ENCODE assay signal across 8 mouse cellular contexts in the genomic region with DNA sequence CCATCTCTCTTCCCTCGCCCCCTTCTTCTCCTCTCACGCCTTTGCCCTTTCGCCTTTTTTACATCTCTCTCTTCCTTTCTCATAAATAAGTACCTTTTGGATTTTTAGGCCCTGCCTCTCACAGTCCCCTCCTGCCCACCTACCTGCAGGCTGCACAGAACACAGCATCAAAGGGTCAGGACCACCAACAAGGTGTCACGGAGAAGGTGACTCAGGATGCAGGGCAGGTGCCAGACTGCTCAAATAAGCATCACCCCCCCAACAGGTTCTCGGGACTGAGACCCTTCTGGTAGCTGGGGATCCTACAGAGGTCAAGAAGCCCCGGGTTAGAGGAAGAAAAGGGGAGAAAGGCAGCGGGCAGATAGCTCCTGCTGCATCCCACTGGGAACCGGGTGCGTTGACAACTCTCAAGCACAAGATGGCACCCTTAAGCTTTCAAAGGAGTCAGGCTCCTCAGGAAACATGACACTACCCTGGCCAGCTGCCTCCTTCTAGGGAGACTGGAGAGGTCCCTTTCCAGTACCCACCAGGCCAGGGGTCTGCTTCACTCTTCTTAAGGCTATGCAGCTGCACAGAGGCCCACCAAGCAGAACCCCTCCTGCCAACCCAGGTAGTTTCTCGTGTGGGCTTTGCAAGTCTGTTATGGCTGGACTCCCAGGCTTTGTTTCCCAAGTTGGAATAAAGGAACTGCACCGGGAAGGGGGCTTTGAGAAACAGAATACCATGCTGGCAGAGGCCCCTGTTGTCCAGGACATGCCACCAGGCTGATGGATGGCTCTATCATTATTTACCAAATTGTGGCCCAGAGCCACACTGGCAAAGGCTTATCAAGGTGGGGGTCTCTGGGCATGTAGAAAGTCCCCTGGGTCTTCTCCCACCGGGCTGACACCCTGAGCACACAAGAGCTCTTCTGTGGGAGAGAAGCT.
DNase-seq lines count a peak whose midpoint lies in the region; ATAC-seq and TF ChIP-seq lines count a peak whose summit lies in the region.

No protein-coding gene starts in this region.

- no peak overlapping the region for H3K27ac ChIP-seq in embryonic facial prominence, embryonic 14.5 days (replicated peaks; ENCODE audit: low read depth, low read length)
- no peak overlapping the region for H3K27ac ChIP-seq in heart, adult 2 months
- H3K27ac ChIP-seq in kidney, embryonic 15.5 days = no peak overlapping the region
- peak overlapping the region; percentile 6; the same call in 1 of the 2 replicates for H3K27ac ChIP-seq in limb, embryonic 13.5 days
- no peak overlapping the region for H3K27ac ChIP-seq in midbrain, embryonic 14.5 days (replicated peaks; ENCODE audit: low read depth, low read length)
- no peak overlapping the region for H3K27ac ChIP-seq in testis, adult 2 months (ENCODE audit: control insufficient read depth, insufficient read depth, low read depth, low read length)

- H3K79me2 ChIP-seq in heart, adult 2 months (replicated peaks; ENCODE audit: control insufficient read depth, insufficient read depth, low read length) = no peaks in the 10 kb centered on the region

- H3K9ac ChIP-seq in embryonic facial prominence, embryonic 14.5 days (ENCODE audit: low read depth, low read length) = no peak overlapping the region
- H3K9ac ChIP-seq in heart, adult 2 months (ENCODE audit: low read depth, low read length) = no peak overlapping the region
- H3K9ac ChIP-seq in kidney, embryonic 15.5 days = no peak overlapping the region
- H3K9ac ChIP-seq in limb, embryonic 13.5 days = no peak overlapping the region
- no peak overlapping the region; the same call in 1 of the 2 replicates for H3K9ac ChIP-seq in midbrain, embryonic 14.5 days (replicated peaks; ENCODE audit: low read length)

- H3K4me1 ChIP-seq in embryonic facial prominence, embryonic 14.5 days (ENCODE audit: control insufficient read depth, insufficient read depth, low read length) = peaks cover 21% of the 10 kb centered on the region
- H3K4me1 ChIP-seq in heart, adult 2 months (ENCODE audit: control insufficient read depth, insufficient read depth, low read length) = no peaks in the 10 kb centered on the region
- H3K4me1 ChIP-seq in kidney, embryonic 15.5 days = peaks cover 7% of the 10 kb centered on the region
- peaks cover 28% of the 10 kb centered on the region for H3K4me1 ChIP-seq in limb, embryonic 13.5 days
- peaks cover 9% of the 10 kb centered on the region for H3K4me1 ChIP-seq in midbrain, embryonic 14.5 days (ENCODE audit: control insufficient read depth, insufficient read depth, low read length)
- no peaks in the 10 kb centered on the region for H3K4me1 ChIP-seq in testis, adult 2 months (ENCODE audit: control insufficient read depth, insufficient read depth, low read length)

- no peak overlapping the region for H3K4me2 ChIP-seq in embryonic facial prominence, embryonic 14.5 days (ENCODE audit: low read depth, low read length)
- H3K4me2 ChIP-seq in kidney, embryonic 15.5 days = no peak overlapping the region
- 0 out of 2 replicates have a peak overlapping the region, but pooled peaks have one; percentile 7 for H3K4me2 ChIP-seq in limb, embryonic 13.5 days (replicated peaks)
- H3K4me2 ChIP-seq in midbrain, embryonic 14.5 days (ENCODE audit: low read length) = no peak overlapping the region

- H3K36me3 ChIP-seq in embryonic facial prominence, embryonic 14.5 days (ENCODE audit: control insufficient read depth, insufficient read depth, low read length) = no peaks in the 10 kb centered on the region
- no peaks in the 10 kb centered on the region for H3K36me3 ChIP-seq in heart, adult 2 months (ENCODE audit: control insufficient read depth, insufficient read depth, low read length)
- H3K36me3 ChIP-seq in kidney, embryonic 15.5 days = no peaks in the 10 kb centered on the region
- no peaks in the 10 kb centered on the region for H3K36me3 ChIP-seq in limb, embryonic 13.5 days
- no peaks in the 10 kb centered on the region for H3K36me3 ChIP-seq in midbrain, embryonic 14.5 days (ENCODE audit: control insufficient read depth, insufficient read depth, low read length)
- H3K36me3 ChIP-seq in testis, adult 2 months (ENCODE audit: control insufficient read depth, insufficient read depth, low read length) = no peaks in the 10 kb centered on the region

- intact Hi-C loops in heart, adult 2 months (cut with DNase I) = loop anchor here (2.0 to 10.0 kb wide), 5 partner anchors 225 to 1482 kb away; no protein-coding TSS in a partner anchor

- peak; percentile 93 for TF ChIP-seq EP300 in heart, adult 2 months (IDR thresholded peaks at IDR 0.05; ENCODE audit: insufficient read depth, low read depth, low read length)

- DNase-seq in thymus, postnatal 14 days = peak; percentile 32
- no peak for DNase-seq in thymus, postnatal 0 days (ENCODE audit: low spot score)
- DNase-seq in embryonic facial prominence, embryonic 14.5 days (ENCODE audit: low spot score) = peak; percentile 94
- peak; percentile 72 to 83 for DNase-seq in heart, adult 2 months
- DNase-seq in midbrain, embryonic 14.5 days = peak; percentile 94

- H3K4me3 ChIP-seq in embryonic facial prominence, embryonic 14.5 days (ENCODE audit: low read depth, low read length) = no peak overlapping the region
- no peak overlapping the region for H3K4me3 ChIP-seq in heart, adult 2 months
- no peak overlapping the region for H3K4me3 ChIP-seq in kidney, embryonic 15.5 days (replicated peaks)
- H3K4me3 ChIP-seq in limb, embryonic 13.5 days = no peak overlapping the region
- H3K4me3 ChIP-seq in midbrain, embryonic 14.5 days (replicated peaks; ENCODE audit: low read depth, low read length) = no peak overlapping the region
- H3K4me3 ChIP-seq in testis, adult 2 months (ENCODE audit: control insufficient read depth, low read depth, low read length) = no peak overlapping the region

- H3K27me3 ChIP-seq in embryonic facial prominence, embryonic 14.5 days (replicated peaks; ENCODE audit: control insufficient read depth, insufficient read depth, low read length) = 0 out of 2 replicates have a peak, but pooled peaks cover 10% of the 10 kb centered on the region
- no peaks in the 10 kb centered on the region for H3K27me3 ChIP-seq in heart, adult 2 months (ENCODE audit: control insufficient read depth, insufficient read depth, low read length)
- H3K27me3 ChIP-seq in kidney, embryonic 15.5 days = peaks cover 30% of the 10 kb centered on the region; the same call in 1 of the 2 replicates
- H3K27me3 ChIP-seq in limb, embryonic 13.5 days = peaks cover 46% of the 10 kb centered on the region
- no peaks in the 10 kb centered on the region for H3K27me3 ChIP-seq in midbrain, embryonic 14.5 days (ENCODE audit: control insufficient read depth, insufficient read depth, low read length)
- no peaks in the 10 kb centered on the region for H3K27me3 ChIP-seq in testis, adult 2 months (ENCODE audit: control insufficient read depth, insufficient read depth, low read length)

- peak; percentile 91 for ATAC-seq in embryonic facial prominence, embryonic 14.5 days (ENCODE audit: low read depth)
- ATAC-seq in kidney, embryonic 15.5 days (replicated peaks; ENCODE audit: low FRiP score) = peak; percentile 83
- ATAC-seq in limb, embryonic 13.5 days (ENCODE audit: low FRiP score, low read depth) = peak; percentile 87
- peak; percentile 80; the same call in 1 of the 2 replicates for ATAC-seq in midbrain, embryonic 14.5 days (ENCODE audit: low FRiP score, low TSS enrichment)

- WGBS in embryonic facial prominence, embryonic 14.5 days = 36% methylated on average over 12 of the region's 12 CpGs
- WGBS in heart, adult 2 months = 42% methylated on average over 12 of the region's 12 CpGs
- 42% methylated on average over 12 of the region's 12 CpGs for WGBS in kidney, embryonic 15.5 days
- 37% methylated on average over 12 of the region's 12 CpGs for WGBS in limb, embryonic 13.5 days
- 36% methylated on average over 12 of the region's 12 CpGs for WGBS in midbrain, embryonic 14.5 days

- H3K9me3 ChIP-seq in embryonic facial prominence, embryonic 14.5 days (ENCODE audit: control insufficient read depth, low read length) = no peaks in the 10 kb centered on the region
- H3K9me3 ChIP-seq in kidney, embryonic 15.5 days (replicated peaks) = no peaks in the 10 kb centered on the region
- no peaks in the 10 kb centered on the region for H3K9me3 ChIP-seq in limb, embryonic 13.5 days
- no peaks in the 10 kb centered on the region for H3K9me3 ChIP-seq in midbrain, embryonic 14.5 days (ENCODE audit: control insufficient read depth, low read length)

- peak; percentile 91 for TF ChIP-seq CTCF in heart, adult 2 months (IDR thresholded peaks at IDR 0.05)
- TF ChIP-seq CTCF in testis, adult 2 months (IDR thresholded peaks at IDR 0.05; ENCODE audit: control insufficient read depth, insufficient read depth, insufficient replicate concordance, low read depth, low read length) = peak; percentile 66; the same call in 1 of the 2 replicates

- TF ChIP-seq POLR2A in heart, adult 2 months (IDR thresholded peaks at IDR 0.05; ENCODE audit: insufficient read depth, low read depth, low read length) = no peak
- no peak for TF ChIP-seq POLR2A in testis, adult 2 months (IDR thresholded peaks at IDR 0.05; ENCODE audit: control insufficient read depth, low read depth, low read length)
